Mouse (Mus musculus): ENCODE results near the gene Plpp3.

DNA sequence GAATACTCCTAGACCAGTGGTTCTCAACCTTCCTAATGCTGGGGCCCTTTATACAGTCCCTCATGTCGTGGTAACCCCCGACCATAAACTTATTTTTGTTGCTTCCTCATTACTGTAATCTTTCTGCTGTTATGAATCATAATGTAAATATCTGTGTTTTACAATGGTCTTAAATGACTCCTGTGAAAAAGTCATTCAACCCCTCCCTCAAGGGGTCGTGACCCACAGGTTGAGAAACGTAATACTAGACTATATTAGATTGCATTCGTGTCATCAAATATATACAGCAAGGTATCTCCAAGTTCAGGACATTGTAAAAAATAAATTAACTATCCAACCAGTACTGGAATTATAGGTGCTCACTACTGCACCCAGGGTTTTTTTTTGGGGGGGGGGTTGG, 44.1 kb upstream of the Plpp3 start:
- TF ChIP-seq CTCF (IDR thresholded peaks at IDR 0.05; ENCODE audit: borderline replicate concordance, extremely low read depth, insufficient read depth, insufficient read length) = no peak
- TF ChIP-seq POLR2A (IDR thresholded peaks at IDR 0.05; ENCODE audit: borderline replicate concordance, extremely low read depth, insufficient read depth, insufficient read length, poor library complexity, severe bottlenecking) = no peak

Data from brain, embryonic 14.5 days (tissue).